Mouse (Mus musculus) neural tube, embryonic 11.5 days (tissue): ENCODE measurements around the gene Dcaf5. TPM values are rescaled to one million over a fixed set of nuclear protein-coding genes. Genes with fewer than 3 reads are reported as not detected.
A peak's percentile ranks its signal among the peaks of the same experiment; 100 is the strongest.

Source experiments
- ATAC-seq: fragments of 200-750 bp; cut with Nextera tagmentation; 2 replicates; pipeline ENCODE4 v1.8.0; 2017; ENCODE audit warnings: moderate number of reproducible peaks, mild to moderate bottlenecking, moderate TSS enrichment, moderate library complexity; ENCODE audit not compliant: insufficient read depth, low FRiP score, low TSS enrichment
- DNase-seq: peaks from one replicate; pipeline ENCODE4 v3.0.0-alpha.2; 2015; ENCODE audit warnings: low spot score
- H3K27ac ChIP-seq: fragments of 300-500 bp; sonication (generic); 2 replicates; pipeline ENCODE4 v1.5.1; 2014; ENCODE audit warnings: low read depth, mild to moderate bottlenecking, low read length
- H3K27me3 ChIP-seq: fragments of 300-500 bp; sonication (generic); 2 replicates; pipeline ENCODE4 v1.6.1; 2014; ENCODE audit warnings: mild to moderate bottlenecking, low read length, mixed read lengths; ENCODE audit not compliant: control insufficient read depth, insufficient read depth
- H3K36me3 ChIP-seq: fragments of 300-500 bp; sonication (generic); 2 replicates; pipeline ENCODE4 v1.6.1; 2014; ENCODE audit warnings: mild to moderate bottlenecking, low read length, moderate library complexity, mixed read lengths; ENCODE audit not compliant: control insufficient read depth, insufficient read depth
- H3K4me1 ChIP-seq: fragments of 300-500 bp; sonication (generic); 2 replicates; pipeline ENCODE4 v1.6.1; 2014; ENCODE audit warnings: low read length, mixed read lengths; ENCODE audit not compliant: control insufficient read depth, insufficient read depth
- H3K4me2 ChIP-seq: fragments of 300-500 bp; sonication (generic); 2 replicates; pipeline ENCODE4 v1.6.1; 2014; ENCODE audit warnings: low read depth, mild to moderate bottlenecking, moderate library complexity
- H3K4me3 ChIP-seq: fragments of 300-500 bp; sonication (generic); 2 replicates; pipeline ENCODE4 v1.5.1; 2014; ENCODE audit warnings: low read depth, low read length
- H3K9ac ChIP-seq: fragments of 300-500 bp; sonication (generic); 2 replicates; pipeline ENCODE4 v1.6.1; 2014; ENCODE audit warnings: mild to moderate bottlenecking, low read length
- H3K9me3 ChIP-seq: fragments of 300-500 bp; sonication (generic); 2 replicates; pipeline ENCODE4 v1.6.1; 2016; ENCODE audit warnings: low read length; ENCODE audit not compliant: control insufficient read depth
- WGBS: fragments of 180-500 bp; shearing (Covaris S2); extraction: QIAGEN DNeasy Blood & Tissue Kit; methylation state at CpG from one replicate; pipeline ENCODE4 v1.1.7; 2014; 5-methylcytosine and 5-hydroxymethylcytosine counted together
- microRNA-seq: library from miRNA; unstranded; fragments of <30 nt; microRNA quantifications from one replicate; pipeline ENCODE4, GENCODE M21; 2016
- polyA plus RNA-seq: library from polyadenylated mRNA; unstranded; fragments of >200 nt; fragmentation: Nextera tagmentation; extraction: Ambion mirVana; gene quantifications from 2 replicates; pipeline ENCODE4 v1.2.1, GENCODE M21; 2014

Dcaf5 gene
- polyA plus RNA-seq, 1 experiment from 2014 or later: 14.2 TPM

- H3K4me1 ChIP-seq: no peaks in the 10 kb centered on the region
- DNase-seq (no peak), ATAC-seq (no peak)
- no peak overlapping the region for H3K4me2 ChIP-seq
- no peak overlapping the region for H3K9ac ChIP-seq
- no peaks in the 10 kb centered on the region for H3K27me3 ChIP-seq
- WGBS: 82% methylated on average over 9 of the region's 9 CpGs
- no peak overlapping the region for H3K27ac ChIP-seq
- H3K36me3 ChIP-seq: no peaks in the 10 kb centered on the region
- no peak overlapping the region for H3K4me3 ChIP-seq
- H3K9me3 ChIP-seq: no peaks in the 10 kb centered on the region
Measured at GRCm38 (mm10) chr12:80300833-80301456, 135.5 kb downstream of the Dcaf5 start.

- ATAC-seq (no peak), DNase-seq (no peak)
- Histone ChIP-seq H3K36me3 (no peaks in the 10 kb centered on the region), H3K9ac (no peak overlapping the region), H3K27ac (no peak overlapping the region), H3K9me3 (no peaks in the 10 kb centered on the region), H3K4me2 (no peak overlapping the region), H3K27me3 (no peaks in the 10 kb centered on the region), H3K4me3 (no peak overlapping the region), H3K4me1 (no peaks in the 10 kb centered on the region)
- WGBS: 79% methylated on average over 6 of the region's 6 CpGs
Measured at GRCm38 (mm10) chr12:80298714-80299113, 137.7 kb downstream of the Dcaf5 start.

GRCm38 (mm10) chr12:80291895-80292435, 144.4 kb downstream of the Dcaf5 start:
- ATAC-seq: no peak
- H3K9me3 ChIP-seq: no peaks in the 10 kb centered on the region
- no peak overlapping the region for H3K27ac ChIP-seq
- no peak for DNase-seq
- WGBS: 75% methylated on average over 3 of the region's 3 CpGs
- H3K4me2 ChIP-seq: no peak overlapping the region
- H3K36me3 ChIP-seq: no peaks in the 10 kb centered on the region
- H3K4me3 ChIP-seq: no peak overlapping the region
- H3K27me3 ChIP-seq: no peaks in the 10 kb centered on the region
- H3K4me1 ChIP-seq: no peaks in the 10 kb centered on the region
- no peak overlapping the region for H3K9ac ChIP-seq

DNA sequence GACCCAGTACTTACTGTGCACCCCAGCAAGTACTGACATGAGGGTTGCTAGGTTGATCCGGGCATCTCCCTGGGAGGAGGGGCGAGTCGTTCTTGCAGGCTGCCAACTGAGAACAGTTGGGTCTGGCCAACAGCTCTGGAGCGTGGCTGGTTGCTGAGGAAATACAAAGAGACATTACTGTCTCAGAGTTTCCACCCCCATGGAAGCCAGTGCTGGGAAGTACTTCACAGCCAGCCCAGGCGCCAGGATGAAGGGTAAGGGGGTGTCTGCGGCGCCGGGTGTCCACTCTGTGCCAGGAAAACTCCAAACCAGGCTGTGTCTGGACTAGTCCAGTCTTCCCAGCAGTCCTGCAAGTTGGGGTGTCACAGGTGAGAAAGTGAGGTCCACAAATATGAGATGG, 145.4 kb downstream of the Dcaf5 start:
- no peak overlapping the region for H3K4me3 ChIP-seq
- no peaks in the 10 kb centered on the region for H3K36me3 ChIP-seq
- no peak for DNase-seq
- no peak for ATAC-seq
- 87% methylated on average over 8 of the region's 8 CpGs for WGBS
- H3K9ac ChIP-seq: no peak overlapping the region
- H3K27ac ChIP-seq: no peak overlapping the region
- H3K27me3 ChIP-seq: no peaks in the 10 kb centered on the region
- no peaks in the 10 kb centered on the region for H3K4me1 ChIP-seq
- H3K9me3 ChIP-seq: no peaks in the 10 kb centered on the region
- no peak overlapping the region for H3K4me2 ChIP-seq

DNA sequence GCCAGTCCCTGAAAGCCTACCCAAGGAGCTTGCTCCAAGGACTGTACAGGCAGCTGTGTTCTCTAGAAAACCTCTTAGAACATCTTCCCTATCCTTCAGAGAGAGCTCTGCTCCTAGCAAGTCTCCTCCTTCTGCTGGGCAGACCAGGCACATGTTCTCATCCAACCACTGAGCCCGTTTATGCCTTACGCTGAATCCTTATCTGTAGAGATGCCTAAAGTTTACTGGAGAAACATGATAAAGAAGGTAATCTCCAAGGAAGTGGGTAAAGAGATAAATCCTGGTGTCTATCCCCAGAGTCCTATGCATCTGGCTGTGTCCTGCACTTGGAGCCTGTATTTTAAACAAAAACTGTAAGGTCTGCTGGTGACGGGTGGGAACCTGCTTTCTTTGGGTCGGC, 145.9 kb downstream of the Dcaf5 start:
- ATAC-seq (no peak), DNase-seq (no peak)
- WGBS: 91% methylated on average over 4 of the region's 4 CpGs
- Histone ChIP-seq H3K4me1 (no peaks in the 10 kb centered on the region), H3K27me3 (no peaks in the 10 kb centered on the region), H3K27ac (no peak overlapping the region), H3K9ac (no peak overlapping the region), H3K4me2 (no peak overlapping the region), H3K9me3 (no peaks in the 10 kb centered on the region), H3K4me3 (no peak overlapping the region), H3K36me3 (no peaks in the 10 kb centered on the region)

DNA sequence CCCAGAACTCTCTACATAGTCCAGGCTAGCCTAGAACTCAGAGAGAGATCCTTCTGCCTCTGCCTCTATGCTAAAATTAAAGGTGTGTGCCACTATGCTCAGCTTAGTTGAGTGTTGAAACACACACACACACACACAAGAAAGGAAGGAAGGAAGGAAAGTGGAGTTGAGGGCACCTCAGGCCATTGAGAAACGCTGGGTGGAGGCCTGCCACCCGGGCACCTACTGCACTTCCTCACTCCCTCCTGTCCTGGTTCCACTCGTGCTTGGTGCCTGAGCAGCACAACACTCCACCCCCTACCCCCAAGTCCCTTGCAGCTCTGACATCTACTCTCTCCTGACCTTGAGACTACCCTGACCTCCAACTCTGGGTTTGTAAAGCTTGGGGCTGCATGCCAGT, 146.7 kb downstream of the Dcaf5 start:
- Histone ChIP-seq H3K4me2 (no peak overlapping the region), H3K9ac (no peak overlapping the region), H3K9me3 (no peaks in the 10 kb centered on the region), H3K27ac (no peak overlapping the region), H3K36me3 (no peaks in the 10 kb centered on the region), H3K27me3 (no peaks in the 10 kb centered on the region), H3K4me1 (no peaks in the 10 kb centered on the region), H3K4me3 (no peak overlapping the region)
- ATAC-seq: no peak
- WGBS: 72% methylated on average over 3 of the region's 3 CpGs
- no peak for DNase-seq

GRCm38 (mm10) chr12:80285890-80286289, 150.5 kb downstream of the Dcaf5 start:
- no peak overlapping the region for H3K4me2 ChIP-seq
- DNase-seq (no peak), ATAC-seq (no peak)
- no peak overlapping the region for H3K4me3 ChIP-seq
- no peaks in the 10 kb centered on the region for H3K27me3 ChIP-seq
- H3K4me1 ChIP-seq: no peaks in the 10 kb centered on the region
- H3K9me3 ChIP-seq: no peaks in the 10 kb centered on the region
- no peak overlapping the region for H3K9ac ChIP-seq
- H3K36me3 ChIP-seq: no peaks in the 10 kb centered on the region
- no peak overlapping the region for H3K27ac ChIP-seq
- WGBS: 74% methylated on average over 5 of the region's 5 CpGs

Small RNA genes lying within 50 kb of the gene (microRNA-seq; reads per million reads assigned to microRNA genes)
- gene Mir1843a: 18.5 reads per million, percentile 29 among the genes with 10 or more reads in this experiment

Other genes with a start within 250 kb of the Dcaf5 start
- gene Actn1, start 176.2 kb downstream of the Dcaf5 start, polyA plus RNA-seq: 20.6 and 26.4 TPM in 2 replicates
- 39.2 and 42.8 TPM in 2 replicates for gene Exd2, start 26.5 kb upstream of the Dcaf5 start, polyA plus RNA-seq
- gene Galnt16, start 81.7 kb upstream of the Dcaf5 start, polyA plus RNA-seq: 7.5 and 10.3 TPM in 2 replicates
- 31.2 and 31.6 TPM in 2 replicates for gene Slc39a9, start 207.3 kb upstream of the Dcaf5 start, polyA plus RNA-seq
- gene Erh, start 207.7 kb upstream of the Dcaf5 start, polyA plus RNA-seq: 335 and 346 TPM in 2 replicates